Mouse (Mus musculus) CD8-positive naive resting alpha-beta T cell, adult 2 months (primary cell): ENCODE results near the gene Rhox4a.
"Not testable (repeated sequence)": the region's sequence is repeated elsewhere in the genome, so short reads cannot be mapped to it uniquely, and the experiment has no call there.

Experiments
- DNase-seq, 2 experiments: peaks; one replicate each; pipeline ENCODE4 v3.0.0; 2022; ENCODE audit warnings: low read depth in 2 of 2, low spot score in 2 of 2

Gene Rhox4a

DNA sequence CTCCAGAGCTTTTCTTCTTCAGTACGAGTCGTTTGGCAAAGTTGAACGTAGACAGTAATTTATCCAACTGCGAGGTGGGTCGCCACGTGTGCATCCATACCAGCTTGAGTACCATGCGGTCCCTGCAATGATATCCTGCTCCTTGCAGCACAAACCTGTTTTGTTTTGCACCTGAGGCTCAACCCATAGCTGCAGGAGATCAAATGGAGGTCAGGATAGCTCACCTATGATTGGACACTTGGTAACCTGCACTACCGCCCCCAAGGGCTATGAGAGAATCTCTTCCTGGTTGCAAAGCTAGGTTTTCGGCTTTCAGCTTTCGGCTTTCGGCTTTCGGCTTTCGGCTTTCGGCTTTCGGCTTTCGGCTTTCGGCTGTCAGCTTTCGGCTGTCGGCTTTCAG, at the start of gene Rhox4a:
Rhox4a (plus strand) TSS at position 301 of the 400 bp plus-strand sequence.
- DNase-seq, result not testable (repeated sequence)

DNA sequence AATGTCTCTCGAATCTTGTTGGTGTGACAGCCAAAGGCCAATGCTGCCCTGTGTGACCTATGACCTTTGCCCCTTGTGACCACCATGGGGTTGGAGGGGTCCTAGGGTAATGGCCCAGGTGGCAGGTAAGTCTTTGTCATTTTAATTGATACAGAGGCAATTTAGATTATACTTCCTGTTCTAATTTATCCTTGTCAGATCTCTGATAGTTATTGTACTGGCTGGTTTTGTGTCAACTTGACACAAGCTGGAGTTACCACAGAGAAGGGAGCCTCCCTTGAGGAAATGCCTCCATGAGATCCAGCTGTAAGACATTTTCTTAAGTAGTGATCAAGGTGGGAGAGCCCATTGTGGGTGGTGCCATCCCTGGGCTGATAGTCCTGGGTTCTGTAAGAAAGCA, 43.0 kb upstream of the Rhox4a start, which contains the start of gene Rhox1:
Rhox1 (minus strand) TSS at position 101 of the 400 bp plus-strand sequence.
- not testable (repeated sequence) for DNase-seq

- not testable (repeated sequence) for DNase-seq
These were observed 20.5 kb upstream of the Rhox4a start, which contains the start of gene Rhox2a for GRCm38 (mm10) chrX:37244676-37245075. Gene Rhox2a (plus strand): TSS chrX:37244976.

GRCm38 (mm10) chrX:37249619-37250018, 15.5 kb upstream of the Rhox4a start, which contains the start of gene Rhox3a:
Gene Rhox3a (plus strand): TSS chrX:37249919.
- DNase-seq, result not testable (repeated sequence)
